Mouse (Mus musculus) embryo, embryonic 11 days (tissue): ENCODE measurements around the gene Hspb9.

Source experiments
- DNase-seq: peaks from one replicate; pipeline ENCODE4 v3.0.0-alpha.2; 2015

The Hspb9 gene

GRCm38 (mm10) chr11:100713735-100714533 is at the start of gene Hspb9:
TSS of gene Hspb9 (plus strand) at chr11:100713850.
- peak; percentile 83 for DNase-seq

GRCm38 (mm10) chr11:100671049-100671448 is 42.6 kb upstream of the Hspb9 start:
- no peak for DNase-seq

- no peak for DNase-seq
These were observed 41.7 kb upstream of the Hspb9 start for GRCm38 (mm10) chr11:100671956-100672355.

GRCm38 (mm10) chr11:100673169-100673568 is 40.5 kb upstream of the Hspb9 start:
- peak; percentile 59 for DNase-seq

GRCm38 (mm10) chr11:100677810-100678209 is 35.8 kb upstream of the Hspb9 start:
- DNase-seq, result no peak

GRCm38 (mm10) chr11:100681826-100682225 is 31.8 kb upstream of the Hspb9 start:
- DNase-seq, result no peak

GRCm38 (mm10) chr11:100682526-100682925 is 31.1 kb upstream of the Hspb9 start:
- DNase-seq, result no peak

- no peak for DNase-seq
These were observed 29.6 kb upstream of the Hspb9 start for GRCm38 (mm10) chr11:100684084-100684483.

- DNase-seq, result no peak
These were observed 28.3 kb upstream of the Hspb9 start for GRCm38 (mm10) chr11:100685371-100685770.

- DNase-seq, result no peak
These were observed 26.4 kb upstream of the Hspb9 start for GRCm38 (mm10) chr11:100687265-100687664.

- DNase-seq, result no peak
These were observed 25.2 kb upstream of the Hspb9 start for GRCm38 (mm10) chr11:100688443-100688842.

GRCm38 (mm10) chr11:100690389-100690788 is 23.3 kb upstream of the Hspb9 start:
- DNase-seq, result no peak

- DNase-seq, result peak; percentile 34
These were observed 21.5 kb upstream of the Hspb9 start, which contains the start of gene Zfp385c for GRCm38 (mm10) chr11:100692164-100692616. TSS of gene Zfp385c (minus strand) at chr11:100692455.

GRCm38 (mm10) chr11:100693154-100693553 is 20.5 kb upstream of the Hspb9 start:
- no peak for DNase-seq

- DNase-seq, result peak; percentile 61
These were observed 18.7 kb upstream of the Hspb9 start for GRCm38 (mm10) chr11:100694926-100695325.

- DNase-seq, result no peak
These were observed 15.7 kb upstream of the Hspb9 start for GRCm38 (mm10) chr11:100697921-100698320.

- no peak for DNase-seq
These were observed 12.9 kb upstream of the Hspb9 start for GRCm38 (mm10) chr11:100700710-100701109.

- peak; percentile 59 for DNase-seq
These were observed 12.3 kb upstream of the Hspb9 start for GRCm38 (mm10) chr11:100701301-100701700.

- DNase-seq, result peak; percentile 87
These were observed 11.4 kb upstream of the Hspb9 start for GRCm38 (mm10) chr11:100702081-100702851.

- DNase-seq, result no peak
These were observed 10.7 kb upstream of the Hspb9 start for GRCm38 (mm10) chr11:100702906-100703305.

GRCm38 (mm10) chr11:100703366-100703765 is 10.3 kb upstream of the Hspb9 start:
- no peak for DNase-seq

GRCm38 (mm10) chr11:100703851-100704531 is 9.7 kb upstream of the Hspb9 start, which contains the start of gene Dhx58:
TSS of gene Dhx58 (minus strand) at chr11:100704271.
- DNase-seq, result no peak

GRCm38 (mm10) chr11:100705095-100705747 is 8.4 kb upstream of the Hspb9 start:
- no peak for DNase-seq
